Mouse (Mus musculus) left cerebral cortex, postnatal 14 days (tissue): ENCODE results near the gene Col6a3. TPM values are rescaled to one million over a fixed set of nuclear protein-coding genes. Genes with fewer than 3 reads are reported as not detected.
A peak's percentile ranks its signal among the peaks of the same experiment; 100 is the strongest.

Source experiments
- DNase-seq, 2 experiments: peaks; one replicate each; pipeline ENCODE4 v3.0.0; 2021 to 2022; ENCODE audit warnings: low spot score in 2 of 2, mixed read lengths in 1 of 2
- intact Hi-C: fragments of 180-260 bp; cut with DNase I; formaldehyde crosslinking; loops from one replicate; pipeline ENCODE4 v1.15.1; 2025
- total RNA-seq, 2 experiments: library from RNA; stranded (reverse); gene quantifications; 2 replicates each; pipeline ENCODE4 v1.2.3; 2021

The Col6a3 gene
- total RNA-seq, 2 experiments from 2014 or later, result 6.5 to 7.1 TPM

DNA sequence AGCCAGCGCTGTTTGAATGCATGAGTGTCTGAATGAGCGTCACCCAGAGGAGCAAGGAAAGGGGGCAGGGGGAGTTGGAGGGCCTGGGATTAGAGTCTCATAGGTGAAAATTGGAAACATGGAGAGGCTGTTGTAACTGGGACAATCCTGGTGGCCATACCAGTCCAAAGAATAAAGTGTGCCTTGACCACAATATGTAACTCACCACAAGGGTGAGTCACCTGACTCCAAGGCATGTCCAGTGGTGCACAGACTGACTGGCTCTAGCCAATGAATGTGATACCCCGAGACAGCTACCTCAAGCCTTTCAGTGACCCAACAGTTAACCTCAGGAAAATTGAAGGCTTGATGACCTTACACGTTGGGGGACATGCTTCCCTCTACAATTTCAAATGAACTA lies 40.7 kb downstream of the Col6a3 start:
- intact Hi-C loops, result no loop called here
- DNase-seq, result no peak

- DNase-seq, result no peak
- intact Hi-C loops, result no loop called here
Measured at GRCm38 (mm10) chr1:90801067-90801466, 42.7 kb downstream of the Col6a3 start.

- intact Hi-C loops, result no loop called here
Measured at GRCm38 (mm10) chr1:90800466-90800865, 43.3 kb downstream of the Col6a3 start.

DNA sequence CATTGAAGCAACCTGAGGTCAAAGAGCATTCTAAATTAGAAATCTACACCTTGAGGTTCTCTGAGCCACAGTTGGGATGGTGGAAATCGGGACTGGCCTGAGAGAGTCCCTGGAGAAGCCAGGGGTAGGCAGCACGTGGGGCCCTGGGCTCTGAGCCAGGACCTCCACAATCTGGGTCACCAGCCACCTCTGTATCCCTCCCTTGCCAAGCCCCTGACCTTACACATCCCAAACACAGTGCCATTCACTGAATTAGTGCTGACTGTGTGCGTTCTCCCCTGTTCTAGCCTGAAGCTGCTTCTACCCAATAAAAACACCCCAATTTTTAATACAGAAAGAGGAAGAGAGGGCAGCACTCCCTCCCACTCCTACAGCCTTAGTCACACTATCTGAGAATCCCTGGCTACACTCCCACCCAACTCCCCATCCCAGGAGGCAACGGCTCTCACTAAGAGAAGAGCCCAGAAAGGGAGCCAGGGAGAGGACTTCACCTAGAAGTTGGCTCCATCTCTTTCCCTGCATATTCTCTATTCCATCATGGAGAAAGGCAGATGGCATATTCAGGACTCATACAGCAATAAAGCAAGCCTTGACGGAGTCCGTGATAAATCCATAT lies 46.4 kb downstream of the Col6a3 start:
- peak; percentile 10 to 39 for DNase-seq

More at GRCm38 (mm10) chr1:90800466-90800865, 43.3 kb downstream of the Col6a3 start:
- no peak for DNase-seq

DNA sequence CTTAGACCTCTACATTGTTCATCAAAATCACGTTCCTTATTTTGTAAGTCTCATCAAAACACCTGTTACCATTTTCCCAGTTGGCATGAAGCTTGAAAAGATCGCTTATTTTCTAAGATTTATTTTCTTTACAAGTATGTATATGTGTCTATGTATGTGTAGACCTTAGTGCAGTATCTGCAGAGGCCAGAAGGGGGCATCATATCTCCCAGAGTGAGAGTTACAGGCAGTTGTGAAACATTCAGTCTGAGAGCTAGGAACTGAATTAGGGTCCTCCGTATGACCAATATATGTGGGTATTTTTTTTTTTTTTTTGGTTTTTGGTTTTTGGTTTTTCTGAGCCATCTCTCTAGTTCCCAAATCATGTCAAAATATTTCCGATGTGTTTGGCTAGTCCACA lies 50.4 kb downstream of the Col6a3 start:
- no peak for DNase-seq
- intact Hi-C loops, result no loop called here

More for the DNA sequence above, 46.4 kb downstream of the Col6a3 start:
- intact Hi-C loops, result no loop called here

DNA sequence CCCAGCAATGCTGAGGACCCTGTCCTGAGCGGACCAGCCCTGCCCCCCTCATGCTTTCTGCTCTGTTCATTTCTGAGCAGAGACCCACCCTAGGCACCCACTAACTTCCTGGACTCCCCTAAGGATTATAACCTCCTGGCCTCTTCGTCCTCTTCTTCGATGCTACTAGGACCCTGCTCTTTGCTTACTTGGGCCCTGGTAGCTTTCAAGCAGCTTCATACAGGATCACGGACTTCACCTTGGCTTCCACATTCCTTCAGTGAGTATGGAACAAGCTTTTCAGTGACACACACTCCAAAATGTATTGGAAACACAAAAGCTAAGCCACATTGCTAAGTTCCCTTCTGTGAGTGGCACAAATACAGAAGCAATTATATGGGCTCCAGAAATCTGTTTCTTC lies 52.8 kb downstream of the Col6a3 start:
- intact Hi-C loops, result no loop called here
- no peak for DNase-seq

- intact Hi-C loops, result no loop called here
- DNase-seq, result peak in 1 of 2 experiments; percentile 7
Measured at GRCm38 (mm10) chr1:90789506-90789905, 54.3 kb downstream of the Col6a3 start.

GRCm38 (mm10) chr1:90780446-90780845 lies 63.3 kb downstream of the Col6a3 start:
- no peak for DNase-seq
- intact Hi-C loops, result no loop called here

DNA sequence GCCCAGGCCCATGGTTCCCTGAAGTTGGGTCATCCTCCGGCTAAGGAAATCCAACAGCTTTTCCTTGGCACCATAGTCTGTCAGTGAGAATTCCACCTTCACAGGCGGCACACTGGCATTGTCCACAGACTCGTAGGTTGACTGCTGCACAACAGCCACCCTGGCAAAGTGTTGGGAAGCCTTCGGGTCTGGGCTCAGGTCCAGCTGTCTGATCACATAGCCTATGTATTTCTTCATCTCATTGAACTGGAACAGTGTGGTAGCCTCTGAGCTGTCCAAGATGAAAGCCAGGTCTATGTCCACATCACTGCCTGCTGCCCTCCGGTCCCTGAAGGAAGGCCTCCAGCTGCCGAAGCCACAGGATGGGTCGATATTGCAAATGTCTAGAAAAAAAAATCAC lies 64.7 kb downstream of the Col6a3 start:
- intact Hi-C loops, result no loop called here
- no peak for DNase-seq

DNA sequence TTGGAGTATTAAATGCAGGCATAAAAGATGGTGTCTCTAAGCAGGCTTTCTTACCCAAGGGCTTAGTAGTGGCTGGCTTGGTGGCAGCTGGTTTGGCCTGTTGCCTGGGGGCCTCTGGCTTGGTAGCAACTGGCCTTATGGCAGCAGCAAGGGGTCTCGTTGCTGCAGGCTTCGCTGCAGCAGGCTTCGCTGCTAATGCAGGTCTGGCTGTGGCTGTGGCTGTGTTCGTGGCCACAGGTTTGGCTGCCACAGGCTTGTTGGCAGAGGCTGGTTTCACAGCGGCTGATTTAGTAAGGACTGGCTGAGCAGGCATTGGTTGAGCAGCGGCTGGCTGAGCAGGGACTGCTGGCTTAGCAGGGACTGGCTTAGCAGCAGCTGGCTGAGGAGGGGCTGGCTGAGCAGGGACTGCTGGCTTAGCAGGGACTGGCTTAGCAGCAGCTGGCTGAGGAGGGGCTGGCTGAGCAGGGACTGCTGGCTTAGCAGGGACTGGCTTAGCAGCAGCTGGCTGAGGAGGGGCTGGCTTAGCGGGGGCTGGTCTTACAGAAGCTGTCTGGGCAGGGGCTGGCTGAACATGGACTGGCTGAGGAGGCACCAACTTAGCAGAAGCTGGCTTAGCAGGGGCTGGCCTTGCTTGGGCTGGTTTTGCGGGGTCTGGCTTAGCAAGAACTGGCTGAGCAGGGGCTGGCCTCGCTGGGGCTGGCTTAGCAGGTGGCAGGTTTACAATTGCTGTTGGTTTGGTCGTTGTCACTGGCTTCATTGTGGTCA lies 68.1 kb downstream of the Col6a3 start:
- DNase-seq, result peak in 1 of 2 experiments; percentile 49
- intact Hi-C loops, result no loop called here

GRCm38 (mm10) chr1:90771172-90771571 lies 72.6 kb downstream of the Col6a3 start:
- intact Hi-C loops, result no loop called here
- no peak for DNase-seq

- intact Hi-C loops, result no loop called here
- DNase-seq, result peak in 1 of 2 experiments; percentile 23
Measured at GRCm38 (mm10) chr1:90770027-90770426, 73.7 kb downstream of the Col6a3 start.

DNA sequence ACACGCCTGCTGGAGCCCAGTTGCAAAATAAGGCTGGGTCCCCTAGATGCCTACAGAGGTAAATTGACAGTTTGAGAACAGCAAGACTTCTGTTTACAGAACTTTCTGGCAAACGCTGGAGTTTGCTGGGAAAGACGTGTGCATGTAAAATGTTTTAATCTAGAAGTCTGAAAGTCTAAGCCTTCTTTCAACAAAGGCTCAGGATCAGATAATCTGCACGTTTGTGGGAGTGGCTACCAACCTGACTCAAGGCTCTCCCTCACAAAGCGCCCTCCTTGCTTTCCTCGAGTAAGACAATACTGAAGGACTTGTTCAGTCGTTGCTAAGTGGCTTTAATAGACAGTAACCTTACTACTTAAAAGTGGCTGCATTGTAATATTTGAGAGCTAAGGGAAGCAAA lies 74.5 kb downstream of the Col6a3 start:
- intact Hi-C loops, result no loop called here
- DNase-seq, result no peak

DNA sequence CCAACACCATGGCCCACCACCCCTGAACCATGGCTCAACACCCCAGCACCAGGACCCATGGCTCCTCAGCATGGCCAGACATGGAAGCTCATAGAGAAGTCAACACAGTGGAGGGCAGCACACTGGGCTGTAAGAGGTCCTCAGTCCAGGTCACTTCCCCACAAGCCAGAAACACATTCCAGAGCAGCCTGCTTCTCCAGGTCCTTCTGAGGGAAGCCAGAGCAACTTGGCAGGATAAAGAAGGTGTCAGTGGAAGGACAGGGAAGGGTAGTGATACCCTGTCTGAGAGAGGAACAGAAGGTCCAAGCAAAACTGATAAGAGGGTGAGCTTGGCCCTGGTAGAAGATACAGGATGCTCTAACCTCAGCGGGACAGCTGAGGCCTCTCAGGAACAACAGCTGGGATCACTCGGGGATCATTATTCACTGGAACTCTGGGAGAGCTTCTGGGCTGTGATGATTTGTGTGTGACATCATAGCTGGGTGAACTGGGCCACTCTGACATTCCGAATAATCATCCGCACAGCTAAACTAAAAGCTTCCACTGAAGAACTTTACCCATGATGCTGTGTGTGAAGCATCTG lies 85.6 kb downstream of the Col6a3 start:
- intact Hi-C loops, result no loop called here
- DNase-seq, result no peak

DNA sequence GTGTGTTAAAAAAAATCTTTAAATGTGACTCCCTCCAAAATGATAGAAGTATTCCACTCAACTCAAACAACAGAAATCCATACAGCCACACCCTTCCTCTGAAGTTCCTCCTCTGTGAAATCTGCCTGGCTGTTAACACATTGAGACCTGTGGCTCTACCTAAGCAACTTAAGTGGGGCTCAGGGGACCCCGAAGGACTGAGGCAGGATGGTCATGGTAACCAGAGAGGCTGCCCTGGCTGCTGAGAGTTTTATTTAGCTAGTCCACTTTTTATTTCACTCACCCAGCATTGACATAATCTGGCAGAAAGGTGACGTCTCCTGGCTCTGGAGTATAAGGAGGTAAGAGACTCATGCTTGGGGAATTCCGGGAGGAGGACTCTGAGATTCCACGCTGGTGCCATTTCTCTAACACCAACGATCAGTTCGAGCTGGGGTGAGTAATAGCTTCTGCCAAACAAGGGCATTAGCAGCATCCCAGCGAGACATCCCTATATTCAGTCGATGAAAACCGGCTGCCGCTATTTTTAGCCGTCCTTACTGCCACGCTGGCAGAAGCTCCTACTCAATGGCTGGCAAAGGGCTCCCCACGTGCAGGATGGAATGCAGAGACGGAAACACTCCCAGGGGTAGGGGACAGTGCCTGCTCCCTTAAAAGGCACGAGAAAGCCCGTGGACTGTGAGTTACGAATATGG lies 89.8 kb downstream of the Col6a3 start:
- DNase-seq, result peak in 1 of 2 experiments; percentile 52
- intact Hi-C loops, result no loop called here

DNA sequence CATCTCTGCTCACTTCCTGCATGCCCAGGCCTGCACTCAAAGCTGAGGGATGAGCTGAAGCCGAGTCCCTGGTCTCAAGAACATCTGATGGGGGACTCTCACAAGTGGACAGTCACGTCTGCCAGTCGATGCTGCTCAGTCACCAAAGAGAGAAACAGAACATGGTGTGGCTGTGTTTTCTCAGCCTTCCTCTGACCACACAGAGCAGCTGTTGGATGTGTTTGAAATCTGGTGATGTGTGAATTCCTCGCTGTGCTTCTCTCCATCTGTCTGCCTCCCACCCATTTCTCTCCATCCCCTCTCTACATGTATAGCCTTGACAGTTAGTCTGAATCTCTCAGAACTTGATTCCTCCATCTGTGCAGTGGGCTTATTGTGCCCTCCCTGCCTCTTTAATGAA lies 92.5 kb downstream of the Col6a3 start:
- intact Hi-C loops, result no loop called here
- DNase-seq, result peak; percentile 51 to 66

DNA sequence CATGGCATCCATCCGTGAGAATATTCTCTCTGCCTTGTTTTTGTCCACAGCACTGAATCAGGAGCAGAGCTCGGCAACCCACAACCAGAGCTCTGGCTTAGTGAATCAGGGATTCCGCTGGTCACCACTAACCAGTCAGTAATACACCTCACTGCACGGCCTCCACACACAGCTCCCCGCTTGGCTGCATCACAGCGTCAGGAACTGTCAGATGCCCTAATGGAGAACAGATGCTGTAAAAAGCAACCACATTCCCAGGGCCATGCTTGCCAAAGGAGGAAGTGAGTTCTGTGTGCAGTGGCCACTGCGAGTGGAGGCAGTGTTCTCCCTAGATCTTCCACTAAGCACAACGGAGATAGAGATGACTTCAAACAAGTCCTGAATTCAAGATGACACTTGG lies 93.6 kb downstream of the Col6a3 start:
- no peak for DNase-seq
- intact Hi-C loops, result no loop called here

GRCm38 (mm10) chr1:90748544-90748943 lies 95.2 kb downstream of the Col6a3 start:
- intact Hi-C loops, result no loop called here
- DNase-seq, result peak; percentile 25 to 28

GRCm38 (mm10) chr1:90743941-90744386 lies 99.8 kb downstream of the Col6a3 start:
- DNase-seq, result peak; percentile 42 to 52

GRCm38 (mm10) chr1:90743445-90743844 lies 100.3 kb downstream of the Col6a3 start:
- intact Hi-C loops, result no loop called here
- no peak for DNase-seq

More at GRCm38 (mm10) chr1:90743941-90744386, 99.8 kb downstream of the Col6a3 start:
- intact Hi-C loops, result no loop called here
